Mouse (Mus musculus) left cerebral cortex, adult 8-10 months (tissue): Measurements from ENCODE around the gene Sema3b. TPM values are rescaled to one million over a fixed set of nuclear protein-coding genes. Genes with fewer than 3 reads are reported as not detected.

ENCODE experiments used
- DNase-seq, 2 experiments: peaks; one replicate each; pipeline ENCODE4 v3.0.0; 2022; ENCODE audit warnings: low spot score in 2 of 2
- total RNA-seq, 4 experiments: library from RNA; stranded (reverse); gene quantifications; 2 replicates each; pipeline ENCODE4 v1.2.4; 2022

Gene Sema3b
- total RNA-seq, 4 experiments from 2014 or later: 5.1 to 5.9 (median 5.3) TPM

GRCm38 (mm10) chr9:107612945-107613569, 4.0 kb upstream of the Sema3b start:
- no peak for DNase-seq

DNA sequence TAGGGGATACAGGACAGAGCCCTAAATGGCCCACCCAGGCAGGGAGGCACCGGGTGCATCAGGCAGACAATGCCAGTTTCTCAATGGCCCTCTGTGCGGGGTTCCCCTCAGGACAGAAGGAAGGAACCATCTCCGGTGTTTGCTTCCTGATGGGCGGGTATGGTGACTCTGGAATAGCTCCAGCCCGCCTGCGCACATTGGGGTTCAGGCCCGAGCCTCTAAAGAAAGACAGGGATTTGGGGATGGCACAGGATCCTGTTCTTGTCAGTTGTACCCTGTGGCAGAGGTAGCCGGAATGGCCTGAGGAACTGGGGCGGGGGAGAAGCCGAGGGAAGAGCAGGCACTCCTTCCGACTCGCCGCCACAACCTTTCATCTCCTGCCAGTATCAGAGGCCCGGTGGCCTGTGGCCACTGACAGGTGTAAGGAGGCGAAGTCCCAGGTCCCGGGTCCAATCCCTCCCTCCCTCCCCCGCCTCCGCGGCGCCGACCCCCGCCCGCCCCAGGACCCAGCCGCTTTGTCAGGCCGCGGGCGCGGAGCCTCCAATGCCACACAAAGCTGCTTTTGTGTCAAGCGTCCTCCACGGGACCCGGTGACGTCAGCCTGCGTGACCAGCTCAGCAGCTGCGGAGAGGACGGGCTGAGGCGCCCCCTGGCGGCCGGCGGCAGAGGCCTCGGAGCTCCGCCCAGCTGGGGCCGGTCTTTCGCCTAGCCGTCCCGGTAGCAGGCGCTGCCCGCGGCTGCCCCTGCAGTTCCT, 3.3 kb upstream of the Sema3b start:
- DNase-seq: peak; percentile 97 to 98

- no peak for DNase-seq
Observed at GRCm38 (mm10) chr9:107611456-107612190, 2.6 kb upstream of the Sema3b start.

DNA sequence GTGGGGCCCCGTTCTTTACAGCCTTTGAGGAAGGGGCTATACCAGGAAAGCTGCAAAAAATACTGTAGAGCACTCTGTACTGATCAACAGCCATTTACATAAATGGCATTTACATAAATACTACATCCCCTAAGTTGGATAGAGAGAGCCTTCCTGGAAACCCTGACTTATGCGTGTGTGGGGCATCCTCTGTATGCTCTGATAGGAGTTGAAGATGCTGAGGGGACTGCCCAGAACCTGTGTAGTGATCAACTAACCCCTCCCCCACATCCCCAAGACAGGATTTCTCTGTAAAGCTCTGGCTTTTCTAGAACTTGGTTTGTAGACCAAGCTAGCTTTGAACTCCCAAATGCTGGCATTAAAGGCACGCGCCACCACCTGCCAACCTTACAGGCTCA, 403 bp upstream of the Sema3b start:
- DNase-seq: no peak

DNA sequence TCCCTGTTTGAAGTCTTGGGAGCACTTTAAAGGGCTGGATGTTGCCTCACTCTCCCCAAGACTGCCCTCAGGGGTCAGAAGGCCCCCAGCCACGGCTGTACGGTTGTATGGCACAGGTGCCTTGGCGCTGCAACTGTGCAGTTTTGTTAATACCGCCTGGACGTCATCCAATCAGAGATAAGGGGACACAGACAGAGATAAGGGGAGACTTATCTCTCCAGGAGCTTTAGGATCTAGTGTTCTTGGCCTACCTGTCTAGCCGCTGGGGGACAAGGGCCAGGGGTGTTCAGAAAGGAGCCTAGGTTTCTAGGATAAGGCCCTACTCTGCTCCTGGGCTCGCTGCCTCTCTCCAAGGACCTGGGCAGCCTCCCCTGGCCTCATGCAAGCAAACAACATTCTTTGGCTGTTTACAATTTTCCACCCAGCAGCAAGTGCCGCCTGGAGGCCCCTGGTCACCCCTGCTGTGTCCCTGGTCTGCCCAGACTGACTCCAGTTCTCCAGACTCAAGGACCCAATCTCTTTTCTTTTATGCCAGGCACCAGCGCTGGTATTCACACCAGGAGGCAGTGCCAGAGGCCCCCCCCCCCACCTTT, 1.3 kb downstream of the Sema3b start:
- no peak for DNase-seq

DNA sequence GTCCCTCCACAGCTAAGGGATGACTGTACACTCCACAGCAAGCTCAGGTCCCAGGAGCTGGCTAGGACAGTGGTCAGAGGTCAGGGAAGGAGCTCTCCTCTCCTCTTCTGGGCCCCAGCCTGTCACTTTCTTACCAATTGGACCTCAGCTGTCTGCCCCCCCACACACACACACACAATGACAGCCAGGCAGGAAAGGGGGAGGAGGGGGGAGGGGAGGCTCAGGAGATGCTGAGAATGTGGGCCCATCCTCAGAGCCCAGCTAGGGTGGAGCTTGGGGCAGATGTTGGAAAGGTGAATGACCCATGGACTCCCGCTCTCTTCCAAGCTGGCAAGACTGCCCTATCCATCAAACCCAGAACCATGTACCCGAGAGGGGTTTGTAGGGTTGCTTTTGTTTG, 2.0 kb downstream of the Sema3b start:
- DNase-seq: no peak

DNA sequence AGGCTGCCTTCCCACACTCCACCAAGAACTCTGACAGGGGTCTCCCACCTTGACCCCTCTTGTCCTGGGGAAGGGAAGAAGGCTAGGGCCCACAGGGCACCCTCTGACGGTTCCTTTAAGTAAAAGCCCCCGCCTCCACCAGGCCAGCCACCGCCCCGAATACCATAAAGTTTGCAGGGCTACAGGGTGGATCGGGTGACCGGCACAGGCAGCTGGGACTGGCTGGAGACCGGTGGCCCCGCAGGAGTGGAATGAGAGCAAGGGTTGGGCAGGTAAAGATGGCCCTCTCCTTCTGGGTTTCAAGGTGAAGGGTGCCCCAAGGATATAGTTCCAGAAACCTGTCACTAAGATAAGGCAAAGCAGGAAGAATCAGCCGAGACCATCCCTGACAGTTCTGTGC, 2.4 kb downstream of the Sema3b start:
- no peak for DNase-seq

- no peak for DNase-seq
Observed at GRCm38 (mm10) chr9:107605041-107605661, 3.9 kb downstream of the Sema3b start.

GRCm38 (mm10) chr9:107603251-107603650, 5.8 kb downstream of the Sema3b start:
- no peak for DNase-seq

DNA sequence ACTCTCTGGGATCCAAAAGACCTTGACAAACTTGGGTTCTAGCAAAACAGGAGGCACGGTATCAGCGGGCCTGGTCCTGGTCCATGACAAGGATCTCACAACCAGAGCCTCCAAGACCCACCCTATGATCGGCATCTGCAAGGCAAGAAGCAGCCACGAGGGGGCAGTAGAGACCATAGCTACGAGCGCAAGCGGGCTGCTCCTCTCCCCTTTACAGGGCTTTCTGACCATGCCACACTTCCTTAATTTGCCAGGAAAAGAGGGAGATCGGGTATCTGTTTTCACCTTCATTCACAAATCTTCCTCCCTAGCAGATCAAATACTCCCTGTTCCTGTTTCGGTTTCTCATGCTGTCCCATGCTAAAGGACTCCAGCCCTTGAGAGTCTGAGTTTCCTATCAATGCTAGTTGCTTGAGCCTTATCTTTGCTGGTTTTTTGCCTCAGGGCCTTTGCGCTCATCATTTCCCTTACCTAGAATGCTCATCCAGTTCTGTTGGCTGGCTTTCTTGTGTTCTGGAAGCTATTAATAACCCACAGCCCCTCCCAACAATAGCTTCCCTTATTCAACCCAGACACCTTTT, 6.9 kb downstream of the Sema3b start:
- DNase-seq: peak; percentile 62 to 97

DNA sequence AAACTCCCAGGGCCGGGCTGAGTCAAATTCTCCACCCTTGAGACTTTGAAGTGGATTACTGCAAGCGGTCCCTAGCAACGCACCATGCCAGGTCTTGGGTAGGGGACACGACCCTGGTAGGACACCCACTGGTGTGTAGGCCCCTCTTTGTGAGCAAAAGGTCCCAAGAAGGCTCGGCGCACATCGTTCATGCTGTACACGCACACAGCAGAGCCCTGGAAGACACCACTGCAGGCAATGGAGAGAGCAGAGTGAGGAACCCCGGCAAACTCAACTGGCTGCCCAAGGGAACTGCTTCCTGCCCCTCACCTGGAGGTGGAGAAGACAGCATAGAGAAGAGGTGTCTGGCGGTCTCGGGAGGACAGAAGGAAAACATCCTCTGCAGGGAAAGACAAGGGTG, 7.8 kb downstream of the Sema3b start:
- DNase-seq: no peak

DNA sequence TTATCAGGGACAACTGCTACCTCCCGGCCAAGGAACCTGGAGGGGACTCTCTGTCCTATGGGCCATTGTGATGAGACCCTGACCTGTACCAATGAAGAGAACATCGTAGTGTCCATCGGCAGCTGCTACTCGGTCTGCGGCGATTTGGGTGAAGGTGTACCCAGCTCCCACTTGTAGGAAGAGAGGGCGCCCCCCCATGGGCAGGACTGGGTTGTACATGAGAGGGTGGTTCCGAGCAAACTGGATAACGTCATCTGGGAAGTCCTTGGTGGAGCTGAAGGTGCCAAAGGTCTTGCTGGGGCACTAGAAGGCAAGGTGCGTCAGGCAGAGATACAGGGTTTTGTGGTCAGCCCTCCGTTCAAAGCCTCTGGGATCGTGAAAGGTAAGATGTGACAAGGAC, 8.3 kb downstream of the Sema3b start:
- DNase-seq: no peak

- DNase-seq: no peak
Observed at GRCm38 (mm10) chr9:107599842-107600241, 9.2 kb downstream of the Sema3b start.

DNA sequence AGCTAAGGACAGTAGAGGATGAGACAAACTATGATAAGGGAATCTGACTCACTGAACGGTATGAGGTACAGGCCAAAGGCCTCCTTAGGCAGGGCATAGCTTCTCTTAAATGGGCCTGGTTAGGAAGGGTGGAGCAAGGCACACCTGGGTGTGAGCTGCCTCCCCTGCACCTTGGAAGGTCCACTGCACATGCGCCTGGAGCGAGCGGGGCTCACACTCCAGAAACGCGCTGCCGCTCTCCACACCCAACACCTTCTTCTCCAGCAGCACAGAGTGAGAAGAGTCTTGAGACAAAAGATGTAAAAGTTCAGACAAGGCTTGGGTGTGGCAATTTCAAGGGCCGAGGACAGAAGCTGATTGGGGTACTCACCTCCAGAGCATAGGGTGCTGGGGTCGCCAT, 9.6 kb downstream of the Sema3b start:
- no peak for DNase-seq

- no peak for DNase-seq
Observed at GRCm38 (mm10) chr9:107598385-107598784, 10.6 kb downstream of the Sema3b start.

GRCm38 (mm10) chr9:107596619-107597569, 12.1 kb downstream of the Sema3b start:
- DNase-seq: no peak

DNA sequence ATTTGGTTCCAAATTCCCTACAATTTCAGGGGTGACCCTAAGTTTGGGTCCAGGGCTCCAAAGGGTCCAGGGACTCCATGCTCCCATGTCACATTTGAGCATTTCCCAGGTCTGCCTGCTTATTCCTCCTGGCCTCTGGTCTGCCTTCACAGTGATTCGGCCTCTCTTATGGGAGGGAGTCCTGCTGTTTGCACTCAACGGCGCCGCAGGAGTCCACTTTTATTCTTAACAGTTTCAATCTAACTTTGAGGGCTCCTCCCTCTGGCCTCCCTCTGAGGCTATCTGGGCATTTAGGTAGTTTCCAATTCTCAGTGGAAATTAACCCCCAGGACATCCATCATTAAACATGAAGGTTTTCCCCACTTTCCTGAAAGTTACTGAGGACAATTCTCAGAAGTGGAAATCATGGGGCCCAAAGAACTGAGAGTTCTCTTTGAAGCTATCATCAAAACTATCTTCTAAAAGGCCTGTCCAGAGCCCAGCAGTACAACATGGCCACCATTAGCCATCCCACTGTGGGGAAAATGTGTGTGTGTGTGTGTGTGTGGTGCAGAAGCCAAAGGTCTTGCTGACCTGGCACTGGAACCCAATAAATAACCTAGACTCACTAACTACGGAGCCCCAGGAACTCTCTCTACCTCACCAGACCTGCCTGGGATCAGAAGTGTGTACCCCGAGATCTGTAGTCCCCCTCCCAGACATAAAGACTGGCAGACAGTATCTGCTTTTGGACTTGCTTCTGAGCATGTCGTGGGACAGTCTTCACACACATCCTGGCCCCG, 14.6 kb downstream of the Sema3b start:
- no peak for DNase-seq

- no peak for DNase-seq
Observed at GRCm38 (mm10) chr9:107593101-107593976, 15.7 kb downstream of the Sema3b start.

DNA sequence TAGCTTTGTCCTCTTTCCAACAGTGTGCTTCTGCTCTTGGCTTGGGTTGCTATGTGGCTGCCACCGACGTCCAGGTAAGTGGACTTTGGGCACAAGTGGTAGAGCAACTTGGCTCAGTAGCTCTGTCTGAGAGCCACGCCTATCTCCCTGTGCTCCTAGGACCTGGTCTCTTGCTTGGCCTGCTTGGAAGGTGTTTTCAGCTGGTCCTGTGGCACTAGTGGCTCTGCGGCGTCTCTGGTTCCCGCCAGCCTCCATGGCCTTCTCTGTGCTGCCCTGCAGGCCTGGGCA, 18.3 kb downstream of the Sema3b start:
- no peak for DNase-seq
